Mouse (Mus musculus): ENCODE measurements around the gene Drc3.

DNA sequence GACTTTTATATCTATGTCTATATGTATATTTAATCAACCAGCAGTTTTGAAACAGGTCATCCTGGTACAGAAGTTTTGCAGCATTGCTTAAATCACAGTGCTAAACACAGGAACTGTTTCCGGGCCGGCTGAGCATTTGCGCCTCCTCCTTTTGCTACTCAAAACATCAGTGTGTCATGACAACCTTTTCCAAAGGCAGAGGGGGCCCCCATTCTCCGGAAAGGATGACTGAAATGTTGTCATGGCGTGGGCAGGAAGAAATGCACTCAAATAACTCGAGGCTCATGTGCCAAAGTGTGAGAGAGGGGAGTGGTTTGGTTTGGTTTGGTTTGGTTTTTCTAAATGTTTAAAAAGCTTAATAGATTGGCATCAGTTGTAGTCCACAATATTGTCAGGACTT, 89.8 kb downstream of the Drc3 start:
- no peak for TF ChIP-seq POLR2A (IDR thresholded peaks at IDR 0.05; ENCODE audit: insufficient read length, low read depth)
- no peak for TF ChIP-seq MAX (IDR thresholded peaks at IDR 0.05; ENCODE audit: low read depth)
- TF ChIP-seq TCF12 (IDR thresholded peaks at IDR 0.05; ENCODE audit: insufficient read depth, poor library complexity, severe bottlenecking): no peak
- TF ChIP-seq E2F4 (IDR thresholded peaks at IDR 0.05; ENCODE audit: insufficient read depth): no peak
